Mouse (Mus musculus): Measurements from ENCODE around the gene Tmed10. TPM values are rescaled to one million over a fixed set of nuclear protein-coding genes. Genes with fewer than 3 reads are reported as not detected.
A peak's percentile ranks its signal among the peaks of the same experiment; 100 is the strongest.

Gene Tmed10
- total RNA-seq, 1 experiment from 2014 or later: 236 TPM

GRCm38 (mm10) chr12:85330153-85330552, 44.5 kb downstream of the Tmed10 start:
- peak; percentile 67 for DNase-seq

GRCm38 (mm10) chr12:85308651-85309050, 66.0 kb downstream of the Tmed10 start:
- no peak for DNase-seq

- peak; percentile 88 for DNase-seq
These were observed 69.3 kb downstream of the Tmed10 start for GRCm38 (mm10) chr12:85305247-85305892.

GRCm38 (mm10) chr12:85304725-85305124, 69.9 kb downstream of the Tmed10 start:
- no peak for DNase-seq

GRCm38 (mm10) chr12:85303256-85303655, 71.4 kb downstream of the Tmed10 start:
- DNase-seq: no peak

- no peak for DNase-seq
These were observed 75.8 kb downstream of the Tmed10 start for GRCm38 (mm10) chr12:85298835-85299180.

GRCm38 (mm10) chr12:85298127-85298834, 76.4 kb downstream of the Tmed10 start:
- DNase-seq: no peak

- no peak for DNase-seq
These were observed 77.2 kb downstream of the Tmed10 start for GRCm38 (mm10) chr12:85297345-85297997.

GRCm38 (mm10) chr12:85296915-85297314, 77.7 kb downstream of the Tmed10 start:
- no peak for DNase-seq

GRCm38 (mm10) chr12:85295506-85295905, 79.1 kb downstream of the Tmed10 start:
- DNase-seq: no peak

GRCm38 (mm10) chr12:85292906-85293305, 81.7 kb downstream of the Tmed10 start:
- no peak for DNase-seq

- no peak for DNase-seq
These were observed 82.4 kb downstream of the Tmed10 start for GRCm38 (mm10) chr12:85292288-85292687.

- no peak for DNase-seq
These were observed 83.1 kb downstream of the Tmed10 start for GRCm38 (mm10) chr12:85291541-85291940.

GRCm38 (mm10) chr12:85290633-85291032, 84.0 kb downstream of the Tmed10 start:
- no peak for DNase-seq

Other genes with a start within 250 kb of the Tmed10 start
- gene Rps6kl1, start 223.6 kb downstream of the Tmed10 start, total RNA-seq (2021): 1.7 and 2.2 TPM in 2 replicates
- gene Pgf, start 197.1 kb downstream of the Tmed10 start, total RNA-seq (2021): 0.85 and 1.2 TPM in 2 replicates
- gene Eif2b2, start 155.4 kb downstream of the Tmed10 start, total RNA-seq (2021): 69.7 and 79.3 TPM in 2 replicates
- 9.3 and 11.3 TPM in 2 replicates for gene Mlh3, start 104.2 kb downstream of the Tmed10 start, total RNA-seq (2021)
- gene Acyp1, start 86.4 kb downstream of the Tmed10 start, total RNA-seq (2021): 31.5 and 38.3 TPM in 2 replicates
- gene Zc2hc1c, start 86.3 kb downstream of the Tmed10 start, total RNA-seq (2021): 0.98 and 1.1 TPM in 2 replicates
- gene Nek9, start 35.5 kb downstream of the Tmed10 start, total RNA-seq (2021): 65.7 and 66.2 TPM in 2 replicates
- gene Fos, start 99.0 kb upstream of the Tmed10 start, total RNA-seq (2021): 11.8 and 39.6 TPM in 2 replicates
- gene Jdp2, start 224.2 kb upstream of the Tmed10 start, total RNA-seq (2021): 16.7 and 18.7 TPM in 2 replicates

All from adrenal gland, postnatal 14 days (tissue).